Mouse (Mus musculus) intestine, embryonic 14.5 days (tissue): ENCODE data around the gene Plxna2. TPM values are rescaled to one million over a fixed set of nuclear protein-coding genes. Genes with fewer than 3 reads are reported as not detected.

Source experiments
- ATAC-seq: fragments of 200-750 bp; cut with Nextera tagmentation; replicated peaks from 2 replicates; pipeline ENCODE4 v1.8.0; 2017; ENCODE audit warnings: low read depth, moderate number of reproducible peaks, moderate TSS enrichment, moderate library complexity; ENCODE audit not compliant: low FRiP score, low TSS enrichment
- DNase-seq: peaks from one replicate; pipeline ENCODE4 v3.0.0-alpha.2; 2018; ENCODE audit warnings: low spot score
- H3K27ac ChIP-seq: fragments of 300-500 bp; sonication (generic); 2 replicates; pipeline ENCODE4 v1.5.1; 2014; ENCODE audit warnings: low read depth, mild to moderate bottlenecking, control low read depth
- H3K27me3 ChIP-seq: fragments of 300-500 bp; sonication (generic); replicated peaks from 2 replicates; pipeline ENCODE4 v1.6.1; 2014; ENCODE audit warnings: low read length, control low read depth; ENCODE audit not compliant: control insufficient read depth, insufficient read depth
- H3K36me3 ChIP-seq: fragments of 300-500 bp; sonication (generic); 2 replicates; pipeline ENCODE4 v1.6.1; 2014; ENCODE audit warnings: low read length, control low read depth; ENCODE audit not compliant: control insufficient read depth, insufficient read depth
- H3K4me1 ChIP-seq: fragments of 300-500 bp; sonication (generic); replicated peaks from 2 replicates; pipeline ENCODE4 v1.6.1; 2014; ENCODE audit warnings: low read length, control low read depth, mixed read lengths; ENCODE audit not compliant: control insufficient read depth, insufficient read depth
- H3K4me2 ChIP-seq: fragments of 300-500 bp; sonication (generic); 2 replicates; pipeline ENCODE4 v1.6.1; 2014; ENCODE audit warnings: low read length
- H3K4me3 ChIP-seq: fragments of 300-500 bp; sonication (generic); 2 replicates; pipeline ENCODE4 v1.5.1; 2014; ENCODE audit warnings: low read depth, low read length, control low read depth, mixed read lengths
- H3K9ac ChIP-seq: fragments of 300-500 bp; sonication (generic); 2 replicates; pipeline ENCODE4 v1.6.1; 2014; ENCODE audit warnings: mild to moderate bottlenecking, low read length
- H3K9me3 ChIP-seq: fragments of 300-500 bp; sonication (generic); 2 replicates; pipeline ENCODE4 v1.6.1; 2016; ENCODE audit warnings: low read length, control low read depth; ENCODE audit not compliant: control insufficient read depth
- WGBS: fragments of 180-500 bp; shearing (Covaris S2); extraction: QIAGEN DNeasy Blood & Tissue Kit; methylation state at CpG from one replicate; pipeline ENCODE4 v1.1.7; 2014; 5-methylcytosine and 5-hydroxymethylcytosine counted together
- polyA plus RNA-seq: library from polyadenylated mRNA; unstranded; fragments of >200 nt; fragmentation: Nextera tagmentation; extraction: Ambion mirVana; gene quantifications from 2 replicates; pipeline ENCODE4 v1.2.1, GENCODE M21; 2014

The Plxna2 gene
- polyA plus RNA-seq, 1 experiment from 2014 or later: 8.9 TPM

- H3K4me2 ChIP-seq: no peak overlapping the region
- no peak for ATAC-seq
- no peak overlapping the region for H3K27ac ChIP-seq
- WGBS: 74% methylated on average over 3 of the region's 3 CpGs
- H3K36me3 ChIP-seq: no peaks in the 10 kb centered on the region
- no peak overlapping the region for H3K9ac ChIP-seq
- no peak for DNase-seq
- no peaks in the 10 kb centered on the region for H3K9me3 ChIP-seq
- no peak overlapping the region for H3K4me3 ChIP-seq
- H3K4me1 ChIP-seq: peaks cover 21% of the 10 kb centered on the region
- no peaks in the 10 kb centered on the region for H3K27me3 ChIP-seq
Observed at GRCm38 (mm10) chr1:194677878-194678277, 59.9 kb downstream of the Plxna2 start.

GRCm38 (mm10) chr1:194679147-194679546 is 61.1 kb downstream of the Plxna2 start:
- H3K4me1 ChIP-seq: peaks cover 21% of the 10 kb centered on the region
- no peaks in the 10 kb centered on the region for H3K9me3 ChIP-seq
- H3K4me2 ChIP-seq: no peak overlapping the region
- DNase-seq: no peak
- no peak for ATAC-seq
- no peak overlapping the region for H3K4me3 ChIP-seq
- H3K36me3 ChIP-seq: no peaks in the 10 kb centered on the region
- no peak overlapping the region for H3K9ac ChIP-seq
- no peaks in the 10 kb centered on the region for H3K27me3 ChIP-seq
- H3K27ac ChIP-seq: no peak overlapping the region

- Histone ChIP-seq H3K4me2 (no peak overlapping the region), H3K36me3 (no peaks in the 10 kb centered on the region), H3K4me3 (no peak overlapping the region), H3K27me3 (no peaks in the 10 kb centered on the region), H3K9me3 (no peaks in the 10 kb centered on the region), H3K9ac (no peak overlapping the region), H3K4me1 (peaks cover 21% of the 10 kb centered on the region), H3K27ac (no peak overlapping the region)
- WGBS: 24% methylated on average over 2 of the region's 2 CpGs
- ATAC-seq (no peak), DNase-seq (no peak)
Observed at GRCm38 (mm10) chr1:194680136-194680535, 62.1 kb downstream of the Plxna2 start.

GRCm38 (mm10) chr1:194682021-194682420 is 64.0 kb downstream of the Plxna2 start:
- H3K4me3 ChIP-seq: no peak overlapping the region
- no peak overlapping the region for H3K27ac ChIP-seq
- peaks cover 17% of the 10 kb centered on the region for H3K4me1 ChIP-seq
- DNase-seq (no peak), ATAC-seq (no peak)
- no peak overlapping the region for H3K4me2 ChIP-seq
- no peaks in the 10 kb centered on the region for H3K36me3 ChIP-seq
- H3K9me3 ChIP-seq: no peaks in the 10 kb centered on the region
- H3K9ac ChIP-seq: no peak overlapping the region
- H3K27me3 ChIP-seq: no peaks in the 10 kb centered on the region

GRCm38 (mm10) chr1:194683132-194683531 is 65.1 kb downstream of the Plxna2 start:
- no peak for DNase-seq
- Histone ChIP-seq H3K36me3 (no peaks in the 10 kb centered on the region), H3K27ac (no peak overlapping the region), H3K4me2 (no peak overlapping the region), H3K9me3 (no peaks in the 10 kb centered on the region), H3K4me3 (no peak overlapping the region), H3K9ac (no peak overlapping the region), H3K27me3 (no peaks in the 10 kb centered on the region), H3K4me1 (peaks cover 12% of the 10 kb centered on the region)
- no peak for ATAC-seq
- WGBS: 54% methylated on average over 3 of the region's 3 CpGs

GRCm38 (mm10) chr1:194685896-194686295 is 67.9 kb downstream of the Plxna2 start:
- Histone ChIP-seq H3K9ac (no peak overlapping the region), H3K27ac (no peak overlapping the region), H3K36me3 (no peaks in the 10 kb centered on the region), H3K4me3 (no peak overlapping the region), H3K4me2 (no peak overlapping the region), H3K4me1 (peaks cover 5% of the 10 kb centered on the region), H3K9me3 (no peaks in the 10 kb centered on the region), H3K27me3 (no peaks in the 10 kb centered on the region)
- WGBS: 63% methylated on average over 2 of the region's 2 CpGs
- ATAC-seq (no peak), DNase-seq (no peak)

DNA sequence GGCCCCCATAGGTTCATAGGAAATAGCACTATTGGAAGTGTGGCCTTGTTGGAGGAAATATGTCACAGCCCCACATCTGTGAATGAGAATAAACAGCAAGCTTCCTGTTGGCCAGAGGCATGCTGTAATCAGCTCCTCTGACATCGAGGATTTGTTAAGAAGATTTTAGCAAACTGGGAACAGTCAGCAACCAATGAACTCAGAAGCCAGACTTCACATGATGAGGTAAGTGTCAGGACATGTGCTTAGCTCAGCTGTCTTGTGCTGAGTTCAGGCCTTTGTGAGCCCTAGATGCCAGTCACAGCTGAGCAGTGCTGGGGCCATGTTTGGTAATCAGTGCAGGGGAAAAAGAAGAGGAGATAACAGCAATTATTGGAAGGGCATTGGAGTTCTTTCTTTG is 69.7 kb downstream of the Plxna2 start:
- DNase-seq: no peak
- H3K27me3 ChIP-seq: no peaks in the 10 kb centered on the region
- H3K4me2 ChIP-seq: no peak overlapping the region
- no peak overlapping the region for H3K27ac ChIP-seq
- H3K4me1 ChIP-seq: peaks cover 5% of the 10 kb centered on the region
- 18% methylated on average over 1 of the region's 1 CpGs for WGBS
- H3K4me3 ChIP-seq: no peak overlapping the region
- no peaks in the 10 kb centered on the region for H3K36me3 ChIP-seq
- no peak for ATAC-seq
- H3K9me3 ChIP-seq: no peaks in the 10 kb centered on the region
- no peak overlapping the region for H3K9ac ChIP-seq

- Histone ChIP-seq H3K4me1 (peaks cover 5% of the 10 kb centered on the region), H3K9ac (no peak overlapping the region), H3K36me3 (no peaks in the 10 kb centered on the region), H3K4me2 (no peak overlapping the region), H3K4me3 (no peak overlapping the region), H3K27ac (no peak overlapping the region), H3K27me3 (no peaks in the 10 kb centered on the region), H3K9me3 (no peaks in the 10 kb centered on the region)
- no peak for DNase-seq
- WGBS: 47% methylated on average over 2 of the region's 2 CpGs
- no peak for ATAC-seq
Observed at GRCm38 (mm10) chr1:194688161-194688560, 70.1 kb downstream of the Plxna2 start.

DNA sequence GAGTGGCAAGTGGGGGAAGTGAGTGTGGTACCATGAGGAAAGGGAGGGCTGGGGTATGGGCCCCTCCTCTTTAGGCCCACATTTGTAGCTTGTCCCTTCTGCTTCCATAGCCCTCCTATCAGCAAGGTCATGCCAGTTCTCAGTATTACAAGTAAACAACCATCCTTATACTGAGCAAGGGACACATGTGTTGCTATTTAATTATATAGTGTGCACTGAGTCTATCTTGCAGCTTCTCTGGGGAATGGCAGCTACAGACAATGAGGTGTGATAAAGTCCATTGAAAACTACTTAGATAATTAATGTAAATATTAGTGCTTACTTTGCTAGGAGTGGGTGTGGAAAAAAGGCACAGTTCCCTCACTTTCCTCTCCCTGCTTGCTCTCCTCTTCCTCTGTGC is 75.0 kb downstream of the Plxna2 start:
- Histone ChIP-seq H3K4me1 (peaks cover 4% of the 10 kb centered on the region; the same call in 1 of the 2 replicates), H3K36me3 (no peaks in the 10 kb centered on the region), H3K27me3 (no peaks in the 10 kb centered on the region), H3K4me2 (no peak overlapping the region), H3K9me3 (no peaks in the 10 kb centered on the region), H3K4me3 (no peak overlapping the region), H3K27ac (no peak overlapping the region), H3K9ac (no peak overlapping the region)
- no peak for DNase-seq
- ATAC-seq: no peak
